ENCODE assay signal across 8 mouse cellular contexts in the genomic region with DNA sequence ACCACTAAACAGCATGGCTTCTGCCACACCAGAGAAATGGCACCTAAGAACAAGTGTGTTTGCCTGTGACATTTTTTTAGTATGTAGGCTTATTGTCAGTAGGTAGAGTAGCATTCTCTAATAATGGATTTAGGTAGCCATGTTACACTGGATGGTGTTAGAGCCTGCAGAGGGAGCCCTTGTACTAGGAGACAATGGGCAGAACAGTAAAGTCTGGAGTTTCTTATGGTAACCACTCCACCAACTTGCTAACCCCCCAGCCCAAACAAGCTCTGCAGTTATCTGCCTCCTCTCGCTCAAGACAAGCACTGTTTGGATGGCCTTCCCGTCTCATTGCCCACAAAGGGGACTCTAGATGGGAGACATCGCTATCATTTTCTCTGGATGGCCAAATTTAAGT.
A peak's percentile ranks its signal among the peaks of the same experiment; 100 is the strongest.
DNase-seq lines count a peak whose midpoint lies in the region.

No protein-coding gene starts in this region.

- peak; percentile 25 for DNase-seq in gastrocnemius, postnatal 10 days
- no peak for DNase-seq in gastrocnemius, postnatal 25 days
- DNase-seq in 416B (ENCODE audit: low read depth), result peak; percentile 82
- peak; percentile 41 for DNase-seq in adrenal gland, adult 2 months
- DNase-seq in embryo, embryonic 9.5 days (ENCODE audit: extremely low spot score), result peak; percentile 13
- peak; percentile 44 for DNase-seq in kidney, postnatal 14 days
- DNase-seq in lung, postnatal 10 days, result peak; percentile 49
- peak; percentile 42 to 43 for DNase-seq in thymus, postnatal 36 days
